Mouse (Mus musculus) heart, adult 2 months (tissue): ENCODE data around the gene Pgap3.

Experiments
- CTCF ChIP-seq: fragments of 200-600 bp; IDR thresholded peaks from 2 replicates; pipeline ENCODE4 v1.8.1; 2022; ENCODE audit warnings: antibody characterized with exemption, mild to moderate bottlenecking, moderate library complexity
- EP300 ChIP-seq: fragments of 200-500 bp; IDR thresholded peaks from 2 replicates; pipeline ENCODE4 v1.6.1; 2011; ENCODE audit warnings: low read depth, low read length, control low read depth; ENCODE audit not compliant: insufficient read depth
- POLR2A ChIP-seq: fragments of 200-500 bp; IDR thresholded peaks from 2 replicates; pipeline ENCODE4 v1.6.1; 2011; ENCODE audit warnings: mild to moderate bottlenecking, low read depth, low read length, control low read depth; ENCODE audit not compliant: insufficient read depth

DNA sequence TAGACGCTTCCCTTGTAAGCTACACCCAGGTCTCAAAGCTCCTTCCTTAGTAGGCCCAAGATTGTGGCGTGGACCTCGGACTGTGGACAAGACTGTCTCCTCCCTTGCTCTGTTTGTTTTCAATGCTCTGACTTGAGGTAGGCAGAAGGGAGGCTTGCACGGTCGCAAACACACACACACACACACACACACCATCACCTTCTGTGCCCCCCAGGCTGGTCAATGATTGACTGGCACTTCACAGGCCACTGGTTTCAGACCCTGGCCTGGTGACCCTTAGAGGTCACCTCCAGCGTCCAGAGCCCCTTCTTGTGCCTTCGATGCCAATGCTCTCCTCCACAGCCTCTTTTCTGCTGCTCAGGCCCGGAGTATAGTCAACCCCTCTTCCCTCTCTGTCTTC is 8.6 kb upstream of the Pgap3 start:
- TF ChIP-seq POLR2A (no peak), CTCF (no peak), EP300 (no peak)
